Mouse (Mus musculus) intestine, embryonic 14.5 days (tissue): ENCODE measurements at regions not wholly inside any gene's neighbourhood (a gene's known extent, or its start where the extent isn't known, plus 50 kb on each side); places are given as distances from the start of the nearest gene placed in this dataset.

Experiments used
- ATAC-seq: fragments of 200-750 bp; cut with Nextera tagmentation; replicated peaks from 2 replicates; pipeline ENCODE4 v1.8.0; 2017; ENCODE audit warnings: low read depth, moderate number of reproducible peaks, moderate TSS enrichment, moderate library complexity; ENCODE audit not compliant: low FRiP score, low TSS enrichment
- DNase-seq: peaks from one replicate; pipeline ENCODE4 v3.0.0-alpha.2; 2018; ENCODE audit warnings: low spot score
- H3K27ac ChIP-seq: fragments of 300-500 bp; sonication (generic); 2 replicates; pipeline ENCODE4 v1.5.1; 2014; ENCODE audit warnings: low read depth, mild to moderate bottlenecking, control low read depth
- H3K27me3 ChIP-seq: fragments of 300-500 bp; sonication (generic); replicated peaks from 2 replicates; pipeline ENCODE4 v1.6.1; 2014; ENCODE audit warnings: low read length, control low read depth; ENCODE audit not compliant: control insufficient read depth, insufficient read depth
- H3K36me3 ChIP-seq: fragments of 300-500 bp; sonication (generic); 2 replicates; pipeline ENCODE4 v1.6.1; 2014; ENCODE audit warnings: low read length, control low read depth; ENCODE audit not compliant: control insufficient read depth, insufficient read depth
- H3K4me1 ChIP-seq: fragments of 300-500 bp; sonication (generic); replicated peaks from 2 replicates; pipeline ENCODE4 v1.6.1; 2014; ENCODE audit warnings: low read length, control low read depth, mixed read lengths; ENCODE audit not compliant: control insufficient read depth, insufficient read depth
- H3K4me2 ChIP-seq: fragments of 300-500 bp; sonication (generic); 2 replicates; pipeline ENCODE4 v1.6.1; 2014; ENCODE audit warnings: low read length
- H3K4me3 ChIP-seq: fragments of 300-500 bp; sonication (generic); 2 replicates; pipeline ENCODE4 v1.5.1; 2014; ENCODE audit warnings: low read depth, low read length, control low read depth, mixed read lengths
- H3K9ac ChIP-seq: fragments of 300-500 bp; sonication (generic); 2 replicates; pipeline ENCODE4 v1.6.1; 2014; ENCODE audit warnings: mild to moderate bottlenecking, low read length
- H3K9me3 ChIP-seq: fragments of 300-500 bp; sonication (generic); 2 replicates; pipeline ENCODE4 v1.6.1; 2016; ENCODE audit warnings: low read length, control low read depth; ENCODE audit not compliant: control insufficient read depth
- WGBS: fragments of 180-500 bp; shearing (Covaris S2); extraction: QIAGEN DNeasy Blood & Tissue Kit; methylation state at CpG from one replicate; pipeline ENCODE4 v1.1.7; 2014; 5-methylcytosine and 5-hydroxymethylcytosine counted together

- Histone ChIP-seq H3K27me3 (no peaks in the 10 kb centered on the region), H3K36me3 (no peaks in the 10 kb centered on the region), H3K4me2 (no peak overlapping the region), H3K27ac (no peak overlapping the region), H3K9me3 (no peaks in the 10 kb centered on the region), H3K9ac (no peak overlapping the region), H3K4me3 (no peak overlapping the region), H3K4me1 (no peaks in the 10 kb centered on the region)
- 58% methylated on average over 5 of the region's 5 CpGs for WGBS
- DNase-seq (no peak), ATAC-seq (no peak)
Measured at GRCm38 (mm10) chr13:69236386-69236785, 237.0 kb upstream of the Adcy2 start.

GRCm38 (mm10) chr13:69237918-69238317 lies 238.6 kb upstream of the Adcy2 start:
- DNase-seq (no peak), ATAC-seq (no peak)
- no peak overlapping the region for H3K27ac ChIP-seq
- no peak overlapping the region for H3K4me3 ChIP-seq
- no peak overlapping the region for H3K4me2 ChIP-seq
- no peak overlapping the region for H3K9ac ChIP-seq
- no peaks in the 10 kb centered on the region for H3K4me1 ChIP-seq
- H3K9me3 ChIP-seq: no peaks in the 10 kb centered on the region
- H3K36me3 ChIP-seq: no peaks in the 10 kb centered on the region
- 87% methylated on average over 3 of the region's 3 CpGs for WGBS
- H3K27me3 ChIP-seq: no peaks in the 10 kb centered on the region

GRCm38 (mm10) chr13:69239261-69239915 lies 240.0 kb upstream of the Adcy2 start:
- no peak for DNase-seq
- WGBS: 40% methylated on average over 2 of the region's 2 CpGs
- H3K27me3 ChIP-seq: no peaks in the 10 kb centered on the region

GRCm38 (mm10) chr13:69242544-69243296 lies 243.4 kb upstream of the Adcy2 start:
- no peak for DNase-seq
- WGBS: 56% methylated on average over 14 of the region's 14 CpGs
- Histone ChIP-seq H3K4me2 (no peak overlapping the region), H3K9ac (no peak overlapping the region), H3K36me3 (no peaks in the 10 kb centered on the region), H3K4me1 (no peaks in the 10 kb centered on the region), H3K4me3 (no peak overlapping the region), H3K27me3 (no peaks in the 10 kb centered on the region), H3K9me3 (no peaks in the 10 kb centered on the region), H3K27ac (no peak overlapping the region)
- ATAC-seq: no peak

More at GRCm38 (mm10) chr13:69239261-69239915, 240.0 kb upstream of the Adcy2 start:
- H3K4me3 ChIP-seq: no peak overlapping the region
- no peaks in the 10 kb centered on the region for H3K9me3 ChIP-seq
- no peak overlapping the region for H3K9ac ChIP-seq
- H3K36me3 ChIP-seq: no peaks in the 10 kb centered on the region
- no peak overlapping the region for H3K27ac ChIP-seq
- ATAC-seq: no peak
- H3K4me1 ChIP-seq: no peaks in the 10 kb centered on the region
- no peak overlapping the region for H3K4me2 ChIP-seq

- WGBS: 67% methylated on average over 4 of the region's 4 CpGs
Measured at GRCm38 (mm10) chr13:69250334-69251129, 251.2 kb upstream of the Adcy2 start.

GRCm38 (mm10) chr13:69251130-69251561 lies 251.8 kb upstream of the Adcy2 start:
- Histone ChIP-seq H3K36me3 (no peaks in the 10 kb centered on the region), H3K9me3 (no peaks in the 10 kb centered on the region), H3K4me2 (no peak overlapping the region), H3K4me1 (peaks cover 5% of the 10 kb centered on the region; the same call in 1 of the 2 replicates), H3K4me3 (no peak overlapping the region), H3K27ac (no peak overlapping the region), H3K9ac (no peak overlapping the region), H3K27me3 (no peaks in the 10 kb centered on the region)
- DNase-seq (no peak), ATAC-seq (no peak)
- WGBS: 75% methylated on average over 6 of the region's 6 CpGs

More at GRCm38 (mm10) chr13:69250334-69251129, 251.2 kb upstream of the Adcy2 start:
- no peak overlapping the region for H3K4me2 ChIP-seq
- H3K4me1 ChIP-seq: peaks cover 5% of the 10 kb centered on the region; the same call in 1 of the 2 replicates
- H3K4me3 ChIP-seq: no peak overlapping the region
- H3K36me3 ChIP-seq: no peaks in the 10 kb centered on the region
- H3K27me3 ChIP-seq: no peaks in the 10 kb centered on the region
- no peak for DNase-seq
- no peak for ATAC-seq
- no peak overlapping the region for H3K27ac ChIP-seq
- no peaks in the 10 kb centered on the region for H3K9me3 ChIP-seq
- H3K9ac ChIP-seq: no peak overlapping the region

GRCm38 (mm10) chr13:69252335-69252734 lies 253.0 kb upstream of the Adcy2 start:
- Histone ChIP-seq H3K36me3 (no peaks in the 10 kb centered on the region), H3K27ac (no peak overlapping the region), H3K27me3 (no peaks in the 10 kb centered on the region), H3K4me2 (no peak overlapping the region), H3K4me3 (no peak overlapping the region), H3K9ac (no peak overlapping the region), H3K4me1 (peaks cover 5% of the 10 kb centered on the region; the same call in 1 of the 2 replicates), H3K9me3 (no peaks in the 10 kb centered on the region)
- DNase-seq (no peak), ATAC-seq (no peak)
- 68% methylated on average over 10 of the region's 10 CpGs for WGBS

- Histone ChIP-seq H3K36me3 (no peaks in the 10 kb centered on the region), H3K4me3 (no peak overlapping the region), H3K4me2 (no peak overlapping the region), H3K9me3 (no peaks in the 10 kb centered on the region), H3K27me3 (no peaks in the 10 kb centered on the region), H3K4me1 (no peaks in the 10 kb centered on the region), H3K27ac (no peak overlapping the region), H3K9ac (no peak overlapping the region)
- ATAC-seq: no peak
- 82% methylated on average over 5 of the region's 5 CpGs for WGBS
- peak; percentile 18 for DNase-seq
Measured at GRCm38 (mm10) chr13:69260485-69260884, 261.1 kb upstream of the Adcy2 start.
